Mouse (Mus musculus) left cerebral cortex, adult 9 months (tissue): Measurements from ENCODE around the gene 4931428L18Rik.
A peak's percentile ranks its signal among the peaks of the same experiment; 100 is the strongest.

Experiments
- DNase-seq, 2 experiments: peaks; one replicate each; pipeline ENCODE4 v3.0.0; 2022; ENCODE audit warnings: low spot score in 2 of 2

4931428L18Rik gene

DNA sequence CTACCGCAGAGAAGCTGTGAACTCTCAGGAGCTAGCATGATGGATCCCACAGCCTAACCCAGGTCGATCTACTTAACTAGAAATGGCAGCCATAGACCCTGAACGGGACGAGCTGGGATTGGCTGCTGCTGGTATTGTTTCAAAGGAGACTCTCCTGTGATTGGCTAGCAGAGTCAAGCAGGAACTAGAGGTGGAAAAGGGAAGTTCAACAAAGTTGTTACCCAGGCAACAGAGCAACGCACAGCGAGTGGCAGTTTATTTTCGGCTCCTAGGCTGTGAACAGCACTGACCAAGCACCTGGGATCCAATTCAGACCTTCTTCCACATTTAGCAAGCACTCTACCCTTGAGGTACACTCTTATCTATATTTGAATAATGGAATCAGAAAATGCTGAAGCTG is at the start of gene 4931428L18Rik, which contains the start of gene Pih1d3:
Gene 4931428L18Rik (minus strand): TSS at position 121 of the 400 bp plus-strand sequence.
Gene Pih1d3 (plus strand): TSS at position 275 of the 400 bp plus-strand sequence.
- no peak for DNase-seq

DNA sequence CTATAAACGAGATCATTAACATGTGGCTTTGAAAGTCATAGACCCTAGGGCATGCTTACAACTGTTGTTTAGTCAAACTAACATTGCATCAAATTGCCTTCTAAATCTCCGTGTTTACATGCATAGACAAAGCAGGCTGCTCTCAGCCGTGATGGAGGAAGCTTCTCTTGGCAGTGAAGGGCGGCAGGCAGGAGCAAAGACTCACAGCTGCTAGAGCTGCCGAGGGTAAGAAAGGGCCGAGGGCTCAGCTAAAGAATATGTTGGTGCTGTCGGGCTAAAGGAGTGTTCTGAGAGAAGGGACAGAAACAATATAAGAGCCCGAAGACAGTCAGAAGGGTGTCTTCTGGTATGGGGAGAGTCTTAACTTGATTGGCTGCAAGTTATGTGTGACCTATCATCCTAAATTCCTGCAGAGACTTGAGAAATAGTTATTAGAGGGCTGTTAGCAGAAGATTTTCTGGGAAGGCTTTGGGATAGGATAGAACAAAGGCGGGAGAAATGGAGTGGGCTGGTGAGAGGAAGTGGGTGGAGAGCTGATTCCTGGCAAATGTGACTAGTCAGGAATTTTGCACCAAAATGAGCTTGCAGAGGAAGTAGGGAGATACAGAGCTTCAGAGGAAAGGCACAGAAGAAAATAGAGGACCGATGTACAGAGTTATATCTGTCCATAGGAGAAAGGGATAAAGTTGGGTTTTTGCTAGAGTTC is 37.9 kb upstream of the 4931428L18Rik start:
- peak; percentile 19 to 39 for DNase-seq

- DNase-seq = peak; percentile 2 to 30
Measured at GRCm38 (mm10) chr1:31233319-31234036, 11.0 kb upstream of the 4931428L18Rik start.

- no peak for DNase-seq
Measured at GRCm38 (mm10) chr1:31220599-31221250, 1.8 kb downstream of the 4931428L18Rik start.

- DNase-seq = no peak
Measured at GRCm38 (mm10) chr1:31214831-31215230, 7.7 kb downstream of the 4931428L18Rik start.

DNA sequence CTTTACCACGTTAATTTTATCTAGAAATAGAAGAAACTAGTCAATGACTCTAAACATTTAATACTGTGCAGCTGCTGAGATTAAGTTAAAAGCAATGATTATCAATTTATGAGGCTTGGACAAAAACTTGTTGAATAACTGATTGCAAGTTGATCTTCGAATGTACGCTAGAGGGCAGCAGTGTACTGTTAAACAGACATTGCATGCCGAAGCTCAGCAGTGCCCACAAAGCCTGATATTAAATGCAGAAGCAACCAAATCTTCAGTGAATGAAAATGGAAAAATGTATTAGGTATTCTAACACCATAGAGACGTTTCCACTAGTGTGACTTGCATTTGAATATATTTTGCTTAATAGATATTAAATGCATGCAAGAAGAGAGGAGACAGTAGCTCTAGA is 12.3 kb downstream of the 4931428L18Rik start:
- DNase-seq = peak in 1 of 2 experiments; percentile 62

GRCm38 (mm10) chr1:31205770-31206169 is 16.7 kb downstream of the 4931428L18Rik start:
- no peak for DNase-seq

DNA sequence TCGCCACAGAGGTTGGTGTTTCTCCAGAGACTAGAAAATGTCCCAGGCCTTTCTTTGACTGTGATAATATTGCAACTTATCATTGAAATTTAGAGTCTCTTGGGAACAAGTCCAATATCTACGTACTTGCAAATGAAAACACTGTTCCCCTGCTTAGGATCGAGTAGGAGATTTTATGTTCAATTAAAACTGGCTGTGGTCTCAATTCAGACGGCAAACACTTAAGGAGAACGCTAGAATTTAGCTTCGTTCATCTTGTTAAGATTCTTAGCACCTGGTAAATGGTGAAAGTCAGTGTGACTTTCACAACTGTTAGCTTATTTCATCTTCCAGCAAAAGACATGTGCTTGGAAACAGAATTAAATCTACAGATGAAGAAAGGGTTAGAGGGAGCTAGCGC is 17.1 kb downstream of the 4931428L18Rik start:
- no peak for DNase-seq

DNA sequence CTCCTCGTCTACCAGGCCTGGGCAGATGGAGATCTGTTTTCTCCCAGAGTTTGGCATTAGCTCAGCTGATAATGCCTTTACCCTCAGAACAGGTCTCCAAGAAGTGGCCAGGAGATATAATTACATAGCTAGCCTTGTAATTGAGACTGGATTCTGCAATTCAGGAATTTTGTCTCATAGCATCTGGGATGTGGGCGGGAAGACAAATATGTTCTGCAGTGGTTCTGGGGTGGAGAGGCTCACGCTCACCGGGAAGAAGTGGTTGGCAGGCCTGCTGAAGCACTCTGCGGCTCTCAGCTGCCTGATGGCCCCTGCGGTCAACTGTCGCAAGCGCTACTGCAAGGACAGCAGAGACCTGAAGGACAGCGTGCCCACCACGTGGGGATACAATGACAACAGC is 18.7 kb downstream of the 4931428L18Rik start:
- DNase-seq = peak in 1 of 2 experiments; percentile 56

DNA sequence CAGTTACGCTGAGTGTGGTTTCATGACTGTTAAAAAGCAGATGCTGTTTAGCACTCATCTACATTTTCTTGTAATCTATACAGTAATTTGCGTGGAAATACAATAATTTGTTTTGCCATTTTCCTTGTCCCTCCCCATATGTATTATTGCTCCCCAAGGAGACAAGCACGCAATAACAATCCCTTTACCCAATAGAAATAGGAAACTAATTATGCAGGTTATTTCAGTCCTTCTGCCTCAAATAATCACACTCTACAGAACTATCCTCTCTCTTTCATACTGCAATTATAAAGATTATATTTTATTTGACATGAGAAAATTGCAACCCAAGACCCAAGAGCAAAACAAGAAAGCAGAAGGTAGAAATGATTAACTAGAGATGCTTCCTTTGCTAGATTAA is 25.5 kb downstream of the 4931428L18Rik start:
- DNase-seq = no peak

DNA sequence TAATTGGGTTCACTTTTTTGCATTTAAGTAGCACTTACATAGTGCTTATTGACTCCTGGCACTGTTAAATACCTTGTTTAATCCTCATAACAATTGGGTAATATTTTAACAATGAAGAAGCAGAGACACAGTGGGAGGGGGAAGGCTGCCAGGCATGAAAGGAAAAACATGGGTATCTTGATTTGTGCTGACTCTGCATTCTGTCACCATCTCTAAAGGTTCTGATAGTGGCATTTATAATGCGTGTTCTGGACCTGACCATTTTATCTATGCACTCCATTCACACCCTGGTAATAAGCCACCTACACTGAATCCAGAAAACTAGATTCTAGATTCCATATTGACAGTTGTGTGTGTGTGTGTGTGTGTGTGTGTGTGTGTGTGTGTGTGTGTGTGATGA is 26.9 kb downstream of the 4931428L18Rik start:
- DNase-seq = no peak

DNA sequence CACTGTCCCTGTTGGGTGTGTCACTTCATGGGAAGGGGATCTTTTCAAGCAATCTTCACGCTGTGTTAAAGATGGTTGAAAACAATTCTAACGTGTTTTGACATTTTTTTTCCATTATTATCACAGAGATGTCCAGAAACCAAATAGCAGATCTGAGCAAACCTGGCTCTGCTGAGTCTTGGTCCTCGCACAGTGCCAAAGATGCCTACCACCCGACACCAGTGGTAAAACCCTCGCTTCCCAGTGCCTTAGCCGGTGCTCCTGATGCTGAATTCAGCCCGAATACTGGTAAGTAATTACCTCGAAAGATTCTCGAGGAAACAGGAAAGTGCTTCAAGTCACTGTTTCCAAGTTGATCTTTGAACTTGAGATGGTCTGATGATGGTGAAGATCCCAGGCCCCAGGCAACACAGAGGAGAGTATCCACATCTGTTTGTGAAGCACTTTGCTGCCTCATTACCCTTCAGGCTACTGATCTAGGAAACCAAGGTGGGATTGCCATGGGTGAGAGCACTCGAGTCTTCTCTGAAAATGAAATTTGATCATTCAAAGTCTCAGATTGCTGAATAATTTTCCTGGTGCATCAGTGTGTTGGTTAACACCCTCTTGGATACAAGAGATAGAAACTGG is 32.1 kb downstream of the 4931428L18Rik start:
- no peak for DNase-seq

GRCm38 (mm10) chr1:31178264-31178663 is 44.2 kb downstream of the 4931428L18Rik start:
- no peak for DNase-seq

GRCm38 (mm10) chr1:31176101-31176500 is 46.4 kb downstream of the 4931428L18Rik start, which contains the start of gene Lgsn:
Lgsn (plus strand) TSS chr1:31176401.
- DNase-seq = no peak

DNA sequence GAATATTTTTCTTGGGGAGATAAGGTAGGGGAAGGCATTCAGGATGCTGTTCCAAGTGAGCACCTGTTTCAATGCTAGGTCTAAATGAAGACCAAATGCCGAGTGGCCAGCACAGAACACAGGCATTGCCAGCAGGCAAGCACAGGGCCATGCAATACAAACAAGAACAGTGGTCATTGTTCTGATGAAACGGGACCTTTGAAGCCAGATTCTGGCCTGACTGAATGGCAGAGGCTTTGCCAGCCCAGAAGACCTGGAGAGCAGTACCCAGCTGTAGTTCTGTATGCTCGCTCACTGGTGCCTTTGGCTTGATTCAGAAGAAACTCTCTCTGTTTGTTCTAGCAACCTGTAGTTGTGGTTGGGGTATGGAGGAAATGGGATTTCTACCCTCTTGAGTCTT is 47.1 kb downstream of the 4931428L18Rik start:
- no peak for DNase-seq

DNA sequence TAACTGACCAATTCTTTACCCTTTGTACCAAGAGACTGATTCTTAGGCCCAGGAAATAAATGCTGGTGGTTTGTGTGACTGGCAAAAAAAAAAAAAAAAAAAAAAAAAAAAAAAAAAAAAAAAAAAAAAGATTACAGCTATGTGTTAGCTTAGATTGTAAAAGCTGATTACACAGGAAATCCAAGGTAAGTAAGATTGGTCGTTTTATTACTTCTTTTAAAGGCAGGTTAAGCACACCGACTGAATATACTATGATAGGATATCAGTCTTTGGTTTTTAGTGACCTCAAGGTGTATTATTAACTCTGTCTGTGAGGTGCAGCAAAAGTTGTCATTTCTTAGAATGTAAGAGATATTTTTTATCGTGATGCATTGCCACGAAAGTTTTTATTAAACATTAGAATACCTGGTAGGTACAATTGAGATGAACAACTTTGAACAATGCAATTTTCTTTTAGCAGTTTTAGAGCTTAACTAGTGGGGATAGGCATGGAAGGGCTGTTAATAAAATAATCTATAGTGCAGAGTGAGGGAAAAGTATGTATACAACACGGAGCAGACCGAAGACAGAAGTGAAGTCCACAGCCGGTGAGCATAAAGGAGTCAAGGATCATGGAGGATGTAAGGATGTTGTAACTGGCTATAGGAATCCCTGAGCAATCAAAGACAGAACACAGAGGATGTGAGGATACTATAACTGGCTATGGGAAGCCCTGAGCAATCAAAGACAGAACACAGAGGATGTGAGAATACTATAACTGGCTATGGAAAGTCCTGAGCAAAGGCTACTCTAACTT is 57.0 kb downstream of the 4931428L18Rik start:
- DNase-seq = no peak

- DNase-seq = no peak
Measured at GRCm38 (mm10) chr1:31164527-31165189, 57.8 kb downstream of the 4931428L18Rik start.

- DNase-seq = peak in 1 of 2 experiments; percentile 16
Measured at GRCm38 (mm10) chr1:31156884-31157283, 65.6 kb downstream of the 4931428L18Rik start.

DNA sequence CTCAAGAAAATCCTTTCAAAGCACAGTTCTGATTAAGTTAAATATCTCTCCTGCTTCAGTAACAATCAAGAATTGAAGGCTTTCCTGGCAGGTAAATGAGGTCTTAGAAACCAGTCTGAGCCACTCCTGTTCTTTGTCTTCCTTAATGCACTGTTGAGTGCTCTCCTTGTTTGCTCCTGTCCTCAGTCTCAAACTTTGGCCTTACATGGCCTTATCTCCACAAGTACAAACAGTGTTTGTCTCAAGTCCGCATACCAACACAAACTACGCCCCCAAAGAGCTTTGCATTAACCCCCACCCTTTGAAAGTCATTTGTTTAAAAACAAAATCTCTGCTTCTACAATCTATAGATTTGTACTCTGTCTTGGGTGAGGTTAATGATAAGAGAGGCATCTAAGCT is 66.3 kb downstream of the 4931428L18Rik start:
- DNase-seq = no peak

GRCm38 (mm10) chr1:31153793-31154349 is 68.6 kb downstream of the 4931428L18Rik start:
- DNase-seq = peak; percentile 42 to 77
